Mouse (Mus musculus) CH12F3 (cell line): ENCODE results near the gene Pan2.
"Not testable (repeated sequence)": the region's sequence is repeated elsewhere in the genome, so short reads cannot be mapped to it uniquely, and the experiment has no call there.

Source experiments
- in situ Hi-C: fragments of 300-500 bp; cut with MboI; formaldehyde crosslinking; loops from 2 replicates; pipeline ENCODE4 v1.14.3; 2020; ENCODE audit warnings: low sequenced_read_pairs

The Pan2 gene

GRCm38 (mm10) chr10:128282886-128283450, 20.2 kb upstream of the Pan2 start:
- in situ Hi-C loops = no loop called here

- in situ Hi-C loops = no loop called here
Observed at GRCm38 (mm10) chr10:128283604-128284579, 19.2 kb upstream of the Pan2 start.

DNA sequence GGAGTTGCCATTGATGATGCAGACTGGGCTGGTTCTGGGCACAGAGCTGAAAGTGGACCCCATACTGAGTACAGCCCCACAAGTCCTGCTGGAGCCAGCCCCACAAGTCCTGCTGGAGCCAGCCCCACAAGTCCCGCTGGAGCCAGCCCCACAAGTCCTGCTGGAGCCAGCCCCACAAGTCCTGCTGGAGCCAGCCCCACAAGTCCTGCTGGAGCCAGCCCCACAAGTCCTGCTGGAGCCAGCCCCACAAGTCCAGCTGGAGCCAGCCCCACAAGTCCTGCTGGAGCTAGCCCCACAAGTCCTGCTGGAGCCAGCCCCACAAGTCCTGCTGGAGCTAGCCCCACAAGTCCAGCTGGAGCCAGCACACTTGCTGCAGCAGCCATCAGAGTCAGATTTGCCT, 12.5 kb upstream of the Pan2 start:
- in situ Hi-C loops = not testable (repeated sequence)

DNA sequence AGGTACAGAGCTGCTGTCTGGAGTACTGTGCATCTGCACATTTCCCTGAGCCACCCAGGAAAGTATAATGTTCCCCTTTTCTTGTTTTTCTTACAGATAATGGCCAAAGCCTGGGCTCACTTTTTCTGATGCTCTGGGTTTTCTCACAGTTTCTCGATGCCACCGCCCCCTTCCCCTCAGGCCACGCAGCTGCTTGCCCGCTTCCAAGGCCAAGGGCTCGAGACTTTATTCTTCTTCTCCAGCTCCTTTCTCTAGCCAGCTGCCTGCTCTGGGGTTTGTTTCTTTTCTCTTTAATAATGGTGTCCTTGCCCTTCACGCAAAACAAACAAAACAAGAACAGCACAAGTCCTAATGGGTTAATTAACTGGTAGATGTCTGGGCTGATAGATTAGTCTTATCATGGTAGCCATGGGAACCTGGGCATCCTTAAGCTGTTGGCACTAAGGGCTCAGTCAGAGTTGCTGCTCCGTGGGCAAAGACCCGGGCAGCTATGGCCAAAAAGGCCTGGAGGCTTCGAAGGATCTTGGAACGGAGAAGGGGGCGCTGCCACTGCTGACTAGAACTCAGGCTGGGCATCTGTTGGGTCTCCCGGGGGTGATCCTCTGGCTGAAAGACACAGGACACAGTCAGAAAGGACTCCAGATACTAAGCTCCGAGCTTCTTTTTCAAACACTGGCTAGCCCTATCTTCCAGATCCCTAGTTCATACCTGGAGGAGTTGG, 6.6 kb upstream of the Pan2 start:
- in situ Hi-C loops = no loop called here

- in situ Hi-C loops = no loop called here
Observed at GRCm38 (mm10) chr10:128297221-128297620, 5.9 kb upstream of the Pan2 start.

DNA sequence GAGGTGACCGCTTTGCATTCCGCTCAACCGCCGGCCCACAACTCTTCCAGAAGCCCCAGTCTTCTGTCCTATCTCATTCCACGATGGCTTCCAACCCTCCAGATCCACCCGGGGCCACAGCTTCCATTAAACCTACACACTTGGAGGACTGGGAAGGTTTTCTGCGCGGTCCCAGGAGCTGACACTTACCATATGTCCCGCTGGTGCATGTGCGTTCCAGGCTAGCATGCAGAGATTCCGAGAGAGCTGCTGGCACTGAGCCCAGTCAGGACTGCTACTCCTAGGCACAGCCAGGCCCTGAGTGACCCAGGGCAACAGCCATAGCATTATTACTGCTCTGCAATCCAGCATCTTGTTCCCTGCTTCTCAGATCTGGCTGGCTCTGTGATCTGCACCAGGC, 5.5 kb upstream of the Pan2 start:
- in situ Hi-C loops = no loop called here

- in situ Hi-C loops = no loop called here
Observed at GRCm38 (mm10) chr10:128298243-128298642, 4.9 kb upstream of the Pan2 start.

DNA sequence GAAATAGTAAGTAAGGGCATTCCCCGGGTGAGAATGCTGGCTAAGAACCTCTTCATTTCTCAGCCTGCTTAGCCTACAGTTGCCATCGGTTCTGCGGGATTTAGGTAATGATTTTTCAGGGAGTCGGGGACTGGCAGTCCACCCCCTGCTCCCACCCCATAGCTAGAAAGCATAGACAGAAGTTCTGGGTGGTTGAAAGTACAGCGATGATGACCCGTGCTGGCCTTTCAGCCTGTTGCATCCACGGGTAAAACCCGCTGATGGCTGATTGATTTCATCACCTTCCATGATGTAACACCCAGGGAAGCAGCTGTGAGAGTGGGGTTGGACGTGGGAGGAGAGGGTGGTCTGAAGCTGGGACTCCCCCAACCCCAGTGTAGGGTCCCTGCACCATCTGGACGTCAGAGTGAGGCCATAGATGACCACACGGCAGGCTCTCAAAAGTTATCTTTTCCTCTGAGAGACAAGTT, 4.4 kb upstream of the Pan2 start, which contains the start of gene Il23a:
Gene Il23a, minus strand, starts transcription at position 51 of the 470 bp plus-strand sequence.
- in situ Hi-C loops = no loop called here

- in situ Hi-C loops = no loop called here
Observed at GRCm38 (mm10) chr10:128302357-128302756, 778 bp upstream of the Pan2 start.

GRCm38 (mm10) chr10:128302785-128303125, 380 bp upstream of the Pan2 start:
- in situ Hi-C loops = no loop called here

- in situ Hi-C loops = no loop called here
Observed at GRCm38 (mm10) chr10:128309654-128310053, 6.5 kb downstream of the Pan2 start.

GRCm38 (mm10) chr10:128310177-128310576, 7.0 kb downstream of the Pan2 start:
- in situ Hi-C loops = no loop called here

DNA sequence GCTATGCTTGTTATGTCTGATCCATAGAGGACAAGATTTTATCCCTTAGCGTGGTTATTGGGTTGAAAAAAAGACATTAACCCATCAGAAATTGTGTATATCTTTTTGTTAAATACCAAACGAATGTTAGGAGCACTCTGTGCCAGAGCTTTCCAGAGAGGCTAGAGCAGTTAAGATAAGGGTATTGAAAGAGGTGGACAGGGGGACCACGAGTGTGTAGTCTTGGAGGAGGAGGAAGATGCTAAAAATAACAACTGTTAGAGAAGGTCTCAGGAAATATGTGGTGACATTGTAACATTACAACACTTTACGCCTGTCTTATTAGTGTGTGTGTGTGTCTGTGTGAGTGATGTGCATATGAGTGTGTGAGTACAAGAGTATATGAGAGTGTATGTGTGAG, 7.8 kb downstream of the Pan2 start:
- in situ Hi-C loops = no loop called here

- in situ Hi-C loops = no loop called here
Observed at GRCm38 (mm10) chr10:128315578-128315977, 12.4 kb downstream of the Pan2 start.

DNA sequence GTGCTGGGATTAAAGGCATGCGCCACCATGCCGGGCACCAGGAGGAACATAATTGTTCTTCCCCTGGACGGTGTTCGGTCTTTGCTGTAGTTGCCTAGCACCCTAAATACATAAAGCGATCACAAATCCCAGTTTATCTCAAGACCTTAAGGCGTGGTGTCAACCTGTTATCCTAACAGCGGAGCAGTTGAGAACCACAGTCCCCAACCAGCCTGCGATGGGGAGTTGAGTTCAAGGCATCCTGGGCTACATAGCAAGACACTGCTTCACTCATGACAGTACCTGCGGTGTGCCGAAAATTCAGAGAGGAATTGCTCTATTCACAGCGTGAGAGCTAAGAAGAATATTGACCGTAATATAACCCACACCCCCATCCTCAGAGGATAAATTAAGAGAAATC, 18.5 kb downstream of the Pan2 start:
- in situ Hi-C loops = no loop called here

GRCm38 (mm10) chr10:128322141-128323108, 19.3 kb downstream of the Pan2 start, which contains the start of gene Cnpy2:
Gene Cnpy2 (plus strand): TSS chr10:128322459.
- in situ Hi-C loops = no loop called here

DNA sequence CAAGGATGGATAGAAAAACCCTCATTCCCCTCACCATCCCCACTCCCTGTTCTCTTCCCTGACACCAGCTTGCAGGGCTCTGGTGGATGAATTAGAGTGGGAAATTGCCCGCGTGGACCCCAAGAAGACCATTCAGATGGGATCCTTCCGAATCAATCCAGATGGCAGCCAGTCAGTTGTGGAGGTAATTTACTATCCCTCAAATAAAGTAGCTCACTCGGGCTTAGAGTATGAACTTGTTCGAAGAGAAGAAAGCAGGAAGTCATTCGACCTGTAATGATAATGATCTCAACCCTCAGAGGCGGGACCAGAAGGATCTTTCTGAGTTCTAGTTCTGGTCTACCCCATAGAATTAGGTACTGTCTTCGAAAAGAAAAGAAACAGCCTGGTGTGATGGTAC, 20.4 kb downstream of the Pan2 start:
- in situ Hi-C loops = no loop called here

DNA sequence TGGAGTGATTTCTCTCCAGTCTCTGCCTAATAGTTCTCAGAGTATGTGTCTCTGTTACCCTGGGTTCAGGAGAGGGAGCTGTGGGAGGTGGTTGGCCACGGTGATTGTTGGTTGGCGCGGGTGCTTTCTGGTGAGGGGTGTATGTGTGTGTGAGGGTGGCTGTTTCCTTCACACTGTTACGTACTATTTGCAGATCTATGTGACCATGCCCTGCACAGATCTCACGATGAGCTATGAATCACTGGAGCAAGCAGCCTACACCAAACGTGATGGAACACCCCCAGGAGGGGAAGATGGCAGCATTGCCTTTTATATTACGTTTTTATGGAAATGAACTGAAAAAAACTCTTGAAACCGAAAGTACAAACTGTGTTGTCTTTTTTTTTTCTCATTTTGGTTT, 23.7 kb downstream of the Pan2 start:
- in situ Hi-C loops = no loop called here

DNA sequence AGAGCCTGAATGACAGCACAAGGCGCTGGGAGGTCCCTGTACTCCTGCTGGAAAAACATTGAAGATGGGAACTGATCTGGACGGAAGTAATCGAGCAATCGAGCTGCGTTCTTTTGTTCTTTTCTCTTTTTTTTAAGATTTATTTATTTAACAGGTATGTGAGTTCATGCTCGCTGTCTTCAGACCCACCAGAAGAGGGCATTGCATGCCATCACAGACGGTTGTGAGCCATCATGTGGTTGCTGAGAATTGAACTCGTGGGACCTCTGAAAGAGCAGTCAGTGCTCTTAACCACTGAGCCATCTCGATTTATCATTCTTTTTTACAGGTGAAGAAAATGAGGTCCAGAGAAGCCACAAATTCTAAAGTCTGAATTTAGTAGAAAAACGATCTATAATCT, 24.5 kb downstream of the Pan2 start:
- in situ Hi-C loops = no loop called here
